21 mouse cellular contexts compared by ENCODE assay signal in genomic region chr3:101229551-101229930, GRCm38 (mm10). TPM values are rescaled to one million over a fixed set of nuclear protein-coding genes. Genes with fewer than 3 reads are reported as not detected.
DNase-seq lines count a peak whose midpoint lies in the region; ATAC-seq and TF ChIP-seq lines count a peak whose summit lies in the region.
"Had no signal": no experiment of that assay in that cellular context is flagged by ENCODE, and none has a peak within 500 bp of the region (broad histone marks: within the 10 kb centered on the region; RNA-seq: fewer than 3 reads in every experiment).

No protein-coding gene starts in this region.

- H3K9ac ChIP-seq in kidney, embryonic 16.5 days (replicated peaks; ENCODE audit: low read length): no peak overlapping the region
- peak overlapping the region; percentile 2; the same call in 1 of the 2 replicates for H3K9ac ChIP-seq in CH12.LX (ENCODE audit: insufficient read depth, low read depth)
- H3K9ac ChIP-seq: embryonic facial prominence, embryonic 15.5 days; forebrain, embryonic 15.5 days; heart, embryonic 12.5 days had no signal

- peak; percentile 73 for DNase-seq in heart, adult 11 months
- DNase-seq in heart, adult 18-20 months: no peak
- no peak for DNase-seq in kidney, postnatal 36 days
- DNase-seq in CH12.LX (ENCODE audit: extremely low read depth): peak; percentile 30
- DNase-seq in forebrain, embryonic 10.5 days (ENCODE audit: extremely low spot score, low spot score): no peak
- DNase-seq: adrenal gland, adult 8-10 months; adrenal gland, postnatal 36 days; cerebellum, adult 2 months; cerebellum, postnatal 14 days had no signal

- no peaks in the 10 kb centered on the region for H3K79me2 ChIP-seq in CH12.LX (replicated peaks; ENCODE audit: control insufficient read depth, extremely low read depth, insufficient read depth, poor library complexity, severe bottlenecking)

- H3K4me2 ChIP-seq in kidney, embryonic 16.5 days (replicated peaks; ENCODE audit: low read depth, low read length): no peak overlapping the region
- peak overlapping the region; percentile 34 for H3K4me2 ChIP-seq in CH12.LX (ENCODE audit: insufficient read depth, low read depth, poor library complexity, severe bottlenecking)
- H3K4me2 ChIP-seq: embryonic facial prominence, embryonic 15.5 days; forebrain, embryonic 15.5 days; heart, embryonic 12.5 days had no signal

- no peaks in the 10 kb centered on the region for H3K27me3 ChIP-seq in kidney, embryonic 16.5 days (ENCODE audit: insufficient read depth, low read length)
- H3K27me3 ChIP-seq in CH12.LX (replicated peaks): no peaks in the 10 kb centered on the region
- H3K27me3 ChIP-seq in forebrain, embryonic 10.5 days (ENCODE audit: poor library complexity, severe bottlenecking): no peaks in the 10 kb centered on the region
- H3K27me3 ChIP-seq: embryonic facial prominence, embryonic 15.5 days; forebrain, embryonic 15.5 days; heart, embryonic 12.5 days had no signal

- dilution Hi-C loops in CH12.LX (cut with MboI; ENCODE audit: extremely low pct_ligation_motif_present, extremely low pct_unique_long_range_greater_than_20kb, low sequenced_read_pairs): no loop called here

- no peak for TF ChIP-seq POLR2A in CH12.LX (IDR thresholded peaks at IDR 0.05; ENCODE audit: low read depth, low read length)

- no peak overlapping the region for H3K27ac ChIP-seq in kidney, embryonic 16.5 days (ENCODE audit: low read length)
- peak overlapping the region; percentile 15; the same call in 1 of the 2 replicates for H3K27ac ChIP-seq in CH12.LX (ENCODE audit: insufficient read depth, low read depth)
- no peak overlapping the region for H3K27ac ChIP-seq in forebrain, embryonic 10.5 days
- H3K27ac ChIP-seq: embryonic facial prominence, embryonic 15.5 days; forebrain, embryonic 15.5 days had no signal

- H3K36me3 ChIP-seq in kidney, embryonic 16.5 days (ENCODE audit: insufficient read depth, low read length): no peaks in the 10 kb centered on the region
- no peaks in the 10 kb centered on the region for H3K36me3 ChIP-seq in CH12.LX (replicated peaks in 1 of 2; ENCODE audit: control insufficient read depth in 1 of 2, insufficient read depth in 1 of 2, low read length in 1 of 2)
- no peaks in the 10 kb centered on the region for H3K36me3 ChIP-seq in forebrain, embryonic 10.5 days (replicated peaks)
- H3K36me3 ChIP-seq: embryonic facial prominence, embryonic 15.5 days; forebrain, embryonic 15.5 days; G1E; heart, embryonic 12.5 days had no signal

- TF ChIP-seq RAD21 in CH12.LX (IDR thresholded peaks at IDR 0.05; ENCODE audit: low read depth, low read length): no peak

- TF ChIP-seq EP300 in CH12.LX (IDR thresholded peaks at IDR 0.05; ENCODE audit: low read length): no peak

- H3K4me3 ChIP-seq in kidney, embryonic 16.5 days (ENCODE audit: low read length): no peak overlapping the region
- no peak overlapping the region for H3K4me3 ChIP-seq in CH12.LX (replicated peaks in 1 of 3; ENCODE audit: low read depth in 2 of 3, low read length in 2 of 3, poor library complexity in 1 of 3)
- H3K4me3 ChIP-seq in forebrain, embryonic 10.5 days: no peak overlapping the region
- H3K4me3 ChIP-seq: embryonic facial prominence, embryonic 15.5 days; erythroblast, embryonic 14.5 days; forebrain, embryonic 15.5 days; heart, embryonic 12.5 days had no signal

- H3K4me1 ChIP-seq in kidney, embryonic 16.5 days (ENCODE audit: insufficient read depth, low read length): no peaks in the 10 kb centered on the region; the same call in 1 of the 2 replicates
- H3K4me1 ChIP-seq in CH12.LX (ENCODE audit: control insufficient read depth in 1 of 2, insufficient read depth in 2 of 2): peaks cover 3 to 26% of the 10 kb centered on the region in 2 experiments
- H3K4me1 ChIP-seq in forebrain, embryonic 10.5 days: peaks cover 16% of the 10 kb centered on the region
- H3K4me1 ChIP-seq: embryonic facial prominence, embryonic 15.5 days; forebrain, embryonic 15.5 days; heart, embryonic 12.5 days had no signal

- no peak for TF ChIP-seq CTCF in CH12.LX (conservative IDR thresholded peaks at IDR 0.05 in 1 of 2, IDR thresholded peaks at IDR 0.05 in 1 of 2; ENCODE audit: low read depth in 2 of 2, low read length in 2 of 2)

- 30% methylated on average over 5 of the region's 5 CpGs for WGBS in kidney, embryonic 16.5 days
- 54% methylated on average over 5 of the region's 5 CpGs for WGBS in forebrain, embryonic 10.5 days

- no peaks in the 10 kb centered on the region for H3K9me3 ChIP-seq in kidney, embryonic 16.5 days (ENCODE audit: low read length)
- no peaks in the 10 kb centered on the region for H3K9me3 ChIP-seq in CH12.LX (replicated peaks; ENCODE audit: low read length)
- no peaks in the 10 kb centered on the region for H3K9me3 ChIP-seq in forebrain, embryonic 10.5 days
- H3K9me3 ChIP-seq: embryonic facial prominence, embryonic 15.5 days; forebrain, embryonic 15.5 days; G1E; heart, embryonic 12.5 days had no signal

- peak; percentile 91 for ATAC-seq in kidney, embryonic 16.5 days (ENCODE audit: low FRiP score, low TSS enrichment)
- no peak for ATAC-seq in megakaryocyte-erythroid progenitor cell, adult 5-6 weeks (replicated peaks; ENCODE audit: low FRiP score, low TSS enrichment, poor library complexity, severe bottlenecking)
- ATAC-seq: forebrain, embryonic 15.5 days; hindbrain, embryonic 16.5 days had no signal

- in situ Hi-C loops in CH12.LX (cut with MboI; ENCODE audit: low pct_ligation_motif_present, low pct_unique_long_range_greater_than_20kb, low sequenced_read_pairs): no loop called here

TF ChIP-seq in CH12.LX, 34 proteins besides CTCF, POLR2A, EP300 and RAD21:
- TF ChIP-seq E2F4 (IDR thresholded peaks at IDR 0.05; ENCODE audit: insufficient replicate concordance, low read depth, low read length): no peak
- 0 out of 2 replicates have a peak, but pooled peaks have one; percentile 6 for TF ChIP-seq MYC (IDR thresholded peaks at IDR 0.05; ENCODE audit: low read depth, low read length)
- TF ChIP-seq MAFK (IDR thresholded peaks at IDR 0.05; ENCODE audit: insufficient replicate concordance, low read length): 0 out of 2 replicates have a peak, but pooled peaks have one; percentile 2

RNA-seq across cellular contexts. Expression of gene Cd2, which starts 58.2 kb away (rescaled TPM):
- 1 to 10 TPM in 1 of 2 experiments, under 1 TPM in 1; 0.32 to 4.6 TPM for total RNA-seq in heart, adult 18-20 months (2021)
- polyA plus RNA-seq in kidney, embryonic 16.5 days (2015; fragmentation: Nextera tagmentation; extraction: Ambion mirVana): 0.22 TPM in 1 of 2 replicates, not detected in the other
- 18.0 TPM in 2 replicates for total RNA-seq in CH12.LX (2012; rRNA removed)
- total RNA-seq in CH12.LX (2014; rRNA removed): 9.5 and 12.6 TPM in 2 replicates
- 33.1 and 35.0 TPM in 2 replicates for polyA plus RNA-seq in CH12.LX (2012; ENCODE audit: insufficient read length, low read depth)
- 0.35 and 6.1 TPM in 2 replicates for total RNA-seq in megakaryocyte-erythroid progenitor cell, adult 5-6 weeks (2014; fragmentation: Nextera tagmentation)
- 0.19 and 14.4 TPM in 2 replicates for total RNA-seq in megakaryocyte-erythroid progenitor cell, adult 5-6 weeks (2017)
- polyA plus RNA-seq in forebrain, embryonic 10.5 days (2016; fragmentation: Nextera tagmentation; extraction: Ambion mirVana): not detected in 2 replicates
- total RNA-seq: gastrocnemius, adult 8-10 months had no signal
- polyA plus RNA-seq: C2C12; embryonic facial prominence, embryonic 11.5 days; erythroblast, embryonic 14.5 days; forebrain, embryonic 11.5 days; G1E; heart, embryonic 12.5 days had no signal

Comparison
In these comparisons a context has a peak if more than half of its experiments do, and no peak if none do; other contexts are left out.
1. DNase-seq: peak in heart, adult 11 months (single experiment) and CH12.LX (single experiment); none in heart, adult 18-20 months (0 of 2), kidney, postnatal 36 days (0 of 2) and forebrain, embryonic 10.5 days (single experiment).